Mouse (Mus musculus): ENCODE results near the gene Fam172a. TPM values are rescaled to one million over a fixed set of nuclear protein-coding genes. Genes with fewer than 3 reads are reported as not detected.
A peak's percentile ranks its signal among the peaks of the same experiment; 100 is the strongest.

Fam172a gene
- polyA plus RNA-seq, 1 experiment: 4.0 TPM

DNA sequence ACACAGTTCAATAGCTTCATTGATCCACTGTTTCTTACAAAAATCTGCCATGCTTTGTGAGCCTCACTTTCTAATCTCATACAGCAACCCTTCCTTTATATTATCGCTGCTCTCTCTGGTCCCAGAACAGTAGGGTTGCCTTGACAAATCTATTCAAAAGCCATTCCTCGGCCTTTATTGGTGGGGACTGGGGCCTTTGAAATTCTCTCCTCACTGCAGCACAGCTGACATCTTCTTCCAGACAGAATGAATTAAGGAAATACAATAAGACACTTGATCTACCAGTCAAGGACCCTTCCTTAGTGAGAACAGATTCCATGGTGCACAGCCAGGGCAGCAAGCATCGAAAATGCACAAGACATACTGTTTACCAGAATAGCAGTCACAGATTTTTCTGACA lies 303.5 kb downstream of the Fam172a start:
- H3K4me1 ChIP-seq (ENCODE audit: control insufficient read depth, insufficient read depth, low read length): no peaks in the 10 kb centered on the region
- no peaks in the 10 kb centered on the region for H3K27me3 ChIP-seq (ENCODE audit: control insufficient read depth, insufficient read depth, low read length)
- no peak overlapping the region for H3K4me3 ChIP-seq (ENCODE audit: control insufficient read depth, low read depth, low read length)
- H3K36me3 ChIP-seq (ENCODE audit: control insufficient read depth, insufficient read depth, low read length): no peaks in the 10 kb centered on the region
- no peak for TF ChIP-seq CTCF (IDR thresholded peaks at IDR 0.05; ENCODE audit: control insufficient read depth, insufficient read depth, insufficient replicate concordance, low read depth, low read length)
- TF ChIP-seq POLR2A (IDR thresholded peaks at IDR 0.05; ENCODE audit: control insufficient read depth, low read depth, low read length): no peak
- no peak overlapping the region for H3K27ac ChIP-seq (ENCODE audit: control insufficient read depth, insufficient read depth, low read depth, low read length)

DNA sequence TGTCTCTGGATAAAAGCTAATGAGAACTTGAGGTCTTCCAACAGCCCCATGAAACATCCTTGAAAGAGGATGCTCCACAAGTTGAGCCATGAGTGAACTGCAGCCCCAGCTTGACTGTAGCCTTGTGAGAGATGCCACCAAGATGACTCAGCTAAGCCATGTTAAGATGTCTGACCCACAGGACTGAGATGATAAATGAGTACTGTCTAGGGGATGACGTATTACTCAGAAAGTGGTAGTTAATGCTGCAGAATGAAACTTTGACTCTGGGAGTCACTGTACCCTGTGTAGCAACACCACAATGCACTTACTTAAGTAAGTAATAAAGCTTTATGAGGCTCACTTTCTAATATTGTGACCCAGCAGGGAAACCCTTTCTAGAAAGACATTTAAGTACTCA lies 308.3 kb downstream of the Fam172a start:
- Histone ChIP-seq H3K27ac (ENCODE audit: control insufficient read depth, insufficient read depth, low read depth, low read length) (no peak overlapping the region), H3K4me1 (ENCODE audit: control insufficient read depth, insufficient read depth, low read length) (no peaks in the 10 kb centered on the region), H3K4me3 (ENCODE audit: control insufficient read depth, low read depth, low read length) (no peak overlapping the region), H3K27me3 (ENCODE audit: control insufficient read depth, insufficient read depth, low read length) (no peaks in the 10 kb centered on the region), H3K36me3 (ENCODE audit: control insufficient read depth, insufficient read depth, low read length) (no peaks in the 10 kb centered on the region)
- TF ChIP-seq POLR2A (IDR thresholded peaks at IDR 0.05; ENCODE audit: control insufficient read depth, low read depth, low read length) (no peak), CTCF (IDR thresholded peaks at IDR 0.05; ENCODE audit: control insufficient read depth, insufficient read depth, insufficient replicate concordance, low read depth, low read length) (no peak)

DNA sequence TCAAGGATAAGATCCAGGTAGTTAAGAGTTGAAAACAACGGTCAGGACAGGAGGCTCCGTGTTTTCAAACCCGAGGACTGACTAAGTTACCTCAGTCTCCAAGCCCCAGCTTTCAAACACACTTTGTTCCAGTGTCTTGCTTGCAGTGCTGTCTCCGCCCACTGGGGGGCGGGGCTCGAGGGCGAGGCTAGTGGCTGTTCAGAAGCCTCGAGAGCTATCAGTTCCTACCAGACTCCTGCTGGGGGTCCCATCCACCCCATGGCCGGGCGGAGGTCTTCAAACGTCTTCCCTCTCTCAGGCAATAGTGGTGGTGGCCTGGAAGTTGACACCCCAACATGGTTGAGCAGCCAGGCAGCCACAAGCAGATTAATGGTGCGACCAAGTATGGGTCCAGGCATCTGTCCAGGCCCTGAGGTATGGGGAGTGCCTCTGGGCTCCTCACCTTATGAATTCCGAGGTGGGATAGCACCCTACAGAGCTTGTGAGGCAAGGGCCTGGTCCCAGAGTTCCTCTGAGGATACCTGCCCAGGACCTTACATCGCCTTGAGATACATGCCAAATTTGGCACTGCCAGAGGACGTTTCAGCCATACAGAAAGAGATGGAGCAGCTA lies 323.0 kb downstream of the Fam172a start, which contains the start of gene Pou5f2:
Gene Pou5f2, plus strand, starts transcription at position 220 of the 612 bp plus-strand sequence.
- peaks cover 17% of the 10 kb centered on the region for H3K4me1 ChIP-seq (ENCODE audit: control insufficient read depth, insufficient read depth, low read length)
- peak; percentile 61; the same call in 1 of the 2 replicates for TF ChIP-seq CTCF (IDR thresholded peaks at IDR 0.05; ENCODE audit: control insufficient read depth, insufficient read depth, insufficient replicate concordance, low read depth, low read length)
- TF ChIP-seq POLR2A (IDR thresholded peaks at IDR 0.05; ENCODE audit: control insufficient read depth, low read depth, low read length): peak; percentile 45; the same call in 1 of the 2 replicates
- peak within 1 kb of the TSS; percentile 91 for H3K4me3 ChIP-seq (ENCODE audit: control insufficient read depth, low read depth, low read length)
- peak within 1 kb of the TSS; percentile 92 for H3K27ac ChIP-seq (ENCODE audit: control insufficient read depth, insufficient read depth, low read depth, low read length)
- H3K36me3 ChIP-seq (ENCODE audit: control insufficient read depth, insufficient read depth, low read length): no peaks in the 10 kb centered on the region
- H3K27me3 ChIP-seq (ENCODE audit: control insufficient read depth, insufficient read depth, low read length): no peaks in the 10 kb centered on the region

DNA sequence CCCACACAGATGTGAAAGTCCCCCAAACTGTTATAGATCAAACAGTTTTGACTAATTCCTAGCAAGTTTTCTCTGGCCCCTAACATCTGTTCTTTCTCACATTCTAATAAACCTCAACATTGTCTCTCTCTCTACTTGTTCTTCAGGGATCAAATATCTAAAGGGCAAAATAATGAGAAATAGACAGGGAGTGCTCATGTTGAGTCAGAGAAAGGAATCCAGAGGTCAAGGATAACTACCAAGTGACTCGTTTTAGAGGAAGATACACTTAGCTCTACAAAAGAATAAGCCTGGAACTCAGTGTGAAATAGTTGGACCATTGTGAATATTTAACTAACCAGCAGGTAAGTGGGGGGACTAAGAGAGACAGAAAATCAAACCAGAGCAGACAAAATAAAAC lies 331.0 kb downstream of the Fam172a start:
- TF ChIP-seq CTCF (IDR thresholded peaks at IDR 0.05; ENCODE audit: control insufficient read depth, insufficient read depth, insufficient replicate concordance, low read depth, low read length) (no peak), POLR2A (IDR thresholded peaks at IDR 0.05; ENCODE audit: control insufficient read depth, low read depth, low read length) (no peak)
- Histone ChIP-seq H3K27me3 (ENCODE audit: control insufficient read depth, insufficient read depth, low read length) (no peaks in the 10 kb centered on the region), H3K4me1 (ENCODE audit: control insufficient read depth, insufficient read depth, low read length) (no peaks in the 10 kb centered on the region), H3K27ac (ENCODE audit: control insufficient read depth, insufficient read depth, low read depth, low read length) (no peak overlapping the region), H3K4me3 (ENCODE audit: control insufficient read depth, low read depth, low read length) (no peak overlapping the region), H3K36me3 (ENCODE audit: control insufficient read depth, insufficient read depth, low read length) (no peaks in the 10 kb centered on the region)

DNA sequence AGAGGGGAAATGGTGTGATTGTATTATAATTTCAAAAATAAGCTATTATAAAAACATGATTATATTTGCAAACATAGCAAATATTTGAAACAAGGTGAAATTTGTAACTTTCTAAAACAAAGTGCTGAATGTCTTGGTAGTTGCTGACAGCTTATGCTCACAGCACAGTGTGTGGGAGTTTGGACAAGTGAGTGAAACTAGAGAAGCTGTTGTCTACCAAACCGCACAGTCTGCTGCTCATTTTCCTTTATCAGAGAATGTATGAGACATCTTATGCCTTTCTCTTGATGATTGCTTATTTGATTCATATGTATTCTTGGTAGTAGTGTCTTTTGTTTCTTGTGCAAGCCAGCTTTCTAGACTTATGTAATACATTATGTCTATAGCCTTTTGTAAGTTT lies 335.4 kb downstream of the Fam172a start:
- H3K4me1 ChIP-seq (ENCODE audit: control insufficient read depth, insufficient read depth, low read length): no peaks in the 10 kb centered on the region
- no peaks in the 10 kb centered on the region for H3K36me3 ChIP-seq (ENCODE audit: control insufficient read depth, insufficient read depth, low read length)
- no peaks in the 10 kb centered on the region for H3K27me3 ChIP-seq (ENCODE audit: control insufficient read depth, insufficient read depth, low read length)
- no peak for TF ChIP-seq POLR2A (IDR thresholded peaks at IDR 0.05; ENCODE audit: control insufficient read depth, low read depth, low read length)
- TF ChIP-seq CTCF (IDR thresholded peaks at IDR 0.05; ENCODE audit: control insufficient read depth, insufficient read depth, insufficient replicate concordance, low read depth, low read length): no peak
- H3K4me3 ChIP-seq (ENCODE audit: control insufficient read depth, low read depth, low read length): no peak overlapping the region
- no peak overlapping the region for H3K27ac ChIP-seq (ENCODE audit: control insufficient read depth, insufficient read depth, low read depth, low read length)

DNA sequence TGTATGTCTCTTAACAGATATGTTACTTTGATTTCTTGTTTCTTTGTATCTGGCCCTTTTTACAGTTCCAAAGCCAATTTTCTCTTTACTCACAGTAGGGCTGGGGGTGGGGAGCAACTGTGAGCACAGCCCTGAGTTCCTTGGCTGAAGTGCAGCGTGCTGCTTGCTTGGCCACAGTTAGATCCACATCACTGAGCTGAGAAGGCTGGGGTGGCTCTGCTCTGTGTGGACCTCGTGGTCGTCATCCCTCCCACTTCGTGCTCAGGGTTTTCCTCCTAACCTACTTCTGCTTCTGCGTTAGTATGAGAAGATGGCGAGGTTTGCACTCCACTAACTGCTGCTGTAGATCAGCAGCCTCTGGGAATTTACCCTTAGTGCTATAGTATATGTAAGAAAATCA lies 341.4 kb downstream of the Fam172a start:
- Histone ChIP-seq H3K4me1 (ENCODE audit: control insufficient read depth, insufficient read depth, low read length) (no peaks in the 10 kb centered on the region), H3K36me3 (ENCODE audit: control insufficient read depth, insufficient read depth, low read length) (no peaks in the 10 kb centered on the region), H3K27ac (ENCODE audit: control insufficient read depth, insufficient read depth, low read depth, low read length) (no peak overlapping the region), H3K27me3 (ENCODE audit: control insufficient read depth, insufficient read depth, low read length) (no peaks in the 10 kb centered on the region), H3K4me3 (ENCODE audit: control insufficient read depth, low read depth, low read length) (no peak overlapping the region)
- TF ChIP-seq CTCF (IDR thresholded peaks at IDR 0.05; ENCODE audit: control insufficient read depth, insufficient read depth, insufficient replicate concordance, low read depth, low read length) (no peak), POLR2A (IDR thresholded peaks at IDR 0.05; ENCODE audit: control insufficient read depth, low read depth, low read length) (no peak)

DNA sequence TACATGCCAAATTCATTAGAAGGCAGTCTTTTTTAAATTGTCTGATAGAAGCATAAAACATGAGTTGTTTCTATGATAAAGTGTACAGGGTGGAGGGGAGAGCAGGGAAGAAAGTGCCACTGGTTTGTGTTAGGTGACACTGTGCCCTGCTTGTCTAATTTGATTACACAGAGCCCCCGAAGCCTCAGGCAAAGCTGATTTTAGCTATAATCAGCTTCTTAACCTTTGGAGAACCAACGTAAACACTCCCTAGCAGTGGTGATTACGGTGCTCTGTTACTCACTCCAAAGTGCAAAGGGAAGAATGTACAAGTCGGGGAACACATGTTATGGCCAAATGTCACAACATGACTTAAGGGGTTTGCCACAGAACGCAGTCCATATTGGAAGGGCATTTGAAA lies 343.3 kb downstream of the Fam172a start:
- no peak overlapping the region for H3K27ac ChIP-seq (ENCODE audit: control insufficient read depth, insufficient read depth, low read depth, low read length)
- H3K4me1 ChIP-seq (ENCODE audit: control insufficient read depth, insufficient read depth, low read length): no peaks in the 10 kb centered on the region
- no peaks in the 10 kb centered on the region for H3K36me3 ChIP-seq (ENCODE audit: control insufficient read depth, insufficient read depth, low read length)
- TF ChIP-seq POLR2A (IDR thresholded peaks at IDR 0.05; ENCODE audit: control insufficient read depth, low read depth, low read length) (no peak), CTCF (IDR thresholded peaks at IDR 0.05; ENCODE audit: control insufficient read depth, insufficient read depth, insufficient replicate concordance, low read depth, low read length) (no peak)
- no peak overlapping the region for H3K4me3 ChIP-seq (ENCODE audit: control insufficient read depth, low read depth, low read length)
- H3K27me3 ChIP-seq (ENCODE audit: control insufficient read depth, insufficient read depth, low read length): no peaks in the 10 kb centered on the region

All from testis, adult 2 months (tissue).